Mouse (Mus musculus): ENCODE data around the gene Gipc3. TPM values are rescaled to one million over a fixed set of nuclear protein-coding genes. Genes with fewer than 3 reads are reported as not detected.

Gene Gipc3
- total RNA-seq, 2 experiments from 2014 or later = 0.66 to 0.86 TPM

- no peak for DNase-seq (ENCODE audit: low spot score in 2 of 2)
Observed at GRCm38 (mm10) chr10:81375322-81375721, 32.3 kb upstream of the Gipc3 start.

- DNase-seq (ENCODE audit: low spot score in 2 of 2) = no peak
Observed at GRCm38 (mm10) chr10:81367207-81367495, 24.1 kb upstream of the Gipc3 start.

GRCm38 (mm10) chr10:81366477-81367206 lies 23.6 kb upstream of the Gipc3 start:
- no peak for DNase-seq (ENCODE audit: low spot score in 2 of 2)

- no peak for DNase-seq (ENCODE audit: low spot score in 2 of 2)
Observed at GRCm38 (mm10) chr10:81365672-81366476, 22.8 kb upstream of the Gipc3 start, which contains the start of gene 4930404N11Rik. Gene 4930404N11Rik, minus strand, starts transcription at chr10:81365816.

GRCm38 (mm10) chr10:81365073-81365472 lies 22.0 kb upstream of the Gipc3 start:
- no peak for DNase-seq (ENCODE audit: low spot score in 2 of 2)

GRCm38 (mm10) chr10:81364666-81365065 lies 21.6 kb upstream of the Gipc3 start:
- DNase-seq (ENCODE audit: low spot score in 2 of 2) = no peak

- no peak for DNase-seq (ENCODE audit: low spot score in 2 of 2)
Observed at GRCm38 (mm10) chr10:81363436-81364346, 20.6 kb upstream of the Gipc3 start.

- DNase-seq (ENCODE audit: low spot score in 2 of 2) = no peak
Observed at GRCm38 (mm10) chr10:81362336-81362949, 19.4 kb upstream of the Gipc3 start.

GRCm38 (mm10) chr10:81360721-81361120 lies 17.7 kb upstream of the Gipc3 start:
- no peak for DNase-seq (ENCODE audit: low spot score in 2 of 2)

GRCm38 (mm10) chr10:81358841-81359240 lies 15.8 kb upstream of the Gipc3 start:
- DNase-seq (ENCODE audit: low spot score in 2 of 2) = no peak

- no peak for DNase-seq (ENCODE audit: low spot score in 2 of 2)
Observed at GRCm38 (mm10) chr10:81358209-81358608, 15.1 kb upstream of the Gipc3 start.

GRCm38 (mm10) chr10:81356991-81357844 lies 14.2 kb upstream of the Gipc3 start, which contains the start of gene Mfsd12:
Gene Mfsd12, plus strand, starts transcription at chr10:81357491.
- DNase-seq (ENCODE audit: low spot score in 2 of 2) = peak; percentile 90 to 94

GRCm38 (mm10) chr10:81356352-81356990 lies 13.4 kb upstream of the Gipc3 start:
- DNase-seq (ENCODE audit: low spot score in 2 of 2) = no peak

- no peak for DNase-seq (ENCODE audit: low spot score in 2 of 2)
Observed at GRCm38 (mm10) chr10:81355533-81355932, 12.5 kb upstream of the Gipc3 start.

- DNase-seq (ENCODE audit: low spot score in 2 of 2) = no peak
Observed at GRCm38 (mm10) chr10:81354738-81355477, 11.8 kb upstream of the Gipc3 start.

GRCm38 (mm10) chr10:81351678-81352291 lies 8.7 kb upstream of the Gipc3 start:
- no peak for DNase-seq (ENCODE audit: low spot score in 2 of 2)

GRCm38 (mm10) chr10:81350351-81351063 lies 7.4 kb upstream of the Gipc3 start, which contains the start of gene Hmg20b:
Gene Hmg20b, minus strand, starts transcription at chr10:81350480.
- peak; percentile 98 to 99 for DNase-seq (ENCODE audit: low spot score in 2 of 2)

GRCm38 (mm10) chr10:81349961-81350350 lies 6.9 kb upstream of the Gipc3 start:
- DNase-seq (ENCODE audit: low spot score in 2 of 2) = no peak

Data from gastrocnemius, postnatal 4 days (tissue).